In genomic region chr12:55124242-55124641, GRCm38 (mm10) we compare ENCODE assay signal across 8 mouse cellular contexts. TPM values are rescaled to one million over a fixed set of nuclear protein-coding genes. Genes with fewer than 3 reads are reported as not detected.
A peak's percentile ranks its signal among the peaks of the same experiment; 100 is the strongest.
DNase-seq lines count a peak whose midpoint lies in the region; ATAC-seq and TF ChIP-seq lines count a peak whose summit lies in the region.
"Not testable (repeated sequence)": the region's sequence is repeated elsewhere in the genome, so short reads cannot be mapped to it uniquely, and the experiment has no call there.

Fam177a (plus strand) TSS chr12:55124469.

- not testable (repeated sequence) for H3K36me3 ChIP-seq in heart, embryonic 11.5 days (ENCODE audit: control insufficient read depth, insufficient read depth, low read length); hindbrain, embryonic 14.5 days (replicated peaks; ENCODE audit: control insufficient read depth, insufficient read depth); liver, embryonic 11.5 days (ENCODE audit: control insufficient read depth, insufficient read depth, low read length); midbrain, embryonic 10.5 days; stomach, embryonic 14.5 days (ENCODE audit: control insufficient read depth, insufficient read depth, low read length)

- not testable (repeated sequence) for H3K27ac ChIP-seq in embryonic fibroblast, embryonic 13.5 days (ENCODE audit: insufficient read depth, low read length); heart, embryonic 11.5 days (ENCODE audit: low read depth, low read length); hindbrain, embryonic 14.5 days; liver, embryonic 11.5 days (ENCODE audit: low read depth, low read length); midbrain, embryonic 10.5 days (replicated peaks); stomach, embryonic 14.5 days (ENCODE audit: low read length)

- not testable (repeated sequence) for H3K27me3 ChIP-seq in heart, embryonic 11.5 days (ENCODE audit: control insufficient read depth, insufficient read depth, low read length); hindbrain, embryonic 14.5 days (ENCODE audit: control insufficient read depth, insufficient read depth, low read length); liver, embryonic 11.5 days (replicated peaks; ENCODE audit: control insufficient read depth, insufficient read depth, low read length); midbrain, embryonic 10.5 days (ENCODE audit: low read depth, poor library complexity, severe bottlenecking); stomach, embryonic 14.5 days (ENCODE audit: control insufficient read depth, insufficient read depth, low read length)

- not testable (repeated sequence) for H3K9ac ChIP-seq in heart, embryonic 11.5 days (ENCODE audit: low read depth, low read length); hindbrain, embryonic 14.5 days; liver, embryonic 11.5 days (ENCODE audit: low read depth, low read length); stomach, embryonic 14.5 days (replicated peaks; ENCODE audit: low read depth, low read length)

- peak; percentile 87 for ATAC-seq in activated CD4-positive, CD25-positive, alpha-beta regulatory T cell, adult 4 months
- ATAC-seq in heart, embryonic 11.5 days (replicated peaks; ENCODE audit: insufficient number of reproducible peaks, low FRiP score, low TSS enrichment) = peak; percentile 97
- ATAC-seq in hindbrain, embryonic 14.5 days (ENCODE audit: low FRiP score) = peak; percentile 98
- peak; percentile 97 for ATAC-seq in liver, embryonic 11.5 days (replicated peaks; ENCODE audit: low FRiP score)
- ATAC-seq in stomach, embryonic 14.5 days (ENCODE audit: insufficient number of reproducible peaks, insufficient read depth, low FRiP score, low read depth) = peak; percentile 99

- not testable (repeated sequence) for TF ChIP-seq CTCF in embryonic fibroblast, embryonic 13.5 days (IDR thresholded peaks at IDR 0.05; ENCODE audit: borderline replicate concordance, insufficient read depth, low read length)

- H3K4me2 ChIP-seq in heart, embryonic 11.5 days; hindbrain, embryonic 14.5 days (replicated peaks); liver, embryonic 11.5 days; stomach, embryonic 14.5 days (replicated peaks; ENCODE audit: low read depth, low read length): not testable (repeated sequence)

- not testable (repeated sequence) for H3K4me3 ChIP-seq in embryonic fibroblast, embryonic 13.5 days (ENCODE audit: insufficient read depth, low read length); heart, embryonic 11.5 days (ENCODE audit: low read depth, low read length); hindbrain, embryonic 14.5 days (replicated peaks; ENCODE audit: low read length); liver, embryonic 11.5 days (ENCODE audit: low read depth, low read length); midbrain, embryonic 10.5 days; stomach, embryonic 14.5 days (ENCODE audit: low read depth, low read length)

- H3K9me3 ChIP-seq in heart, embryonic 11.5 days (replicated peaks; ENCODE audit: control insufficient read depth, low read length); hindbrain, embryonic 14.5 days (ENCODE audit: control insufficient read depth, low read length); liver, embryonic 11.5 days (ENCODE audit: control insufficient read depth, low read length); midbrain, embryonic 10.5 days (replicated peaks); stomach, embryonic 14.5 days (ENCODE audit: control insufficient read depth, low read depth, low read length): not testable (repeated sequence)

- no CpG with 5 or more reads among the region's 40 CpGs for WGBS in heart, embryonic 11.5 days (ENCODE audit: insufficient replicate concordance)
- no CpG with 5 or more reads among the region's 40 CpGs for WGBS in hindbrain, embryonic 14.5 days
- no CpG with 5 or more reads among the region's 40 CpGs for WGBS in liver, embryonic 11.5 days
- WGBS in midbrain, embryonic 10.5 days = no CpG with 5 or more reads among the region's 40 CpGs
- no CpG with 5 or more reads among the region's 40 CpGs for WGBS in stomach, embryonic 14.5 days

- TF ChIP-seq POLR2A in embryonic fibroblast, embryonic 13.5 days (IDR thresholded peaks at IDR 0.05; ENCODE audit: low read depth, low read length) = not testable (repeated sequence)

- H3K4me1 ChIP-seq in embryonic fibroblast, embryonic 13.5 days (ENCODE audit: control insufficient read depth, insufficient read depth, low read length); heart, embryonic 11.5 days (ENCODE audit: control insufficient read depth, insufficient read depth, low read length); hindbrain, embryonic 14.5 days (replicated peaks; ENCODE audit: control insufficient read depth, insufficient read depth, low read length); liver, embryonic 11.5 days (replicated peaks; ENCODE audit: control insufficient read depth, insufficient read depth, low read length); midbrain, embryonic 10.5 days; stomach, embryonic 14.5 days (ENCODE audit: control insufficient read depth, insufficient read depth, low read length): not testable (repeated sequence)

- DNase-seq in hindbrain, embryonic 14.5 days (ENCODE audit: low spot score); layer of hippocampus, postnatal 10 days (ENCODE audit: low spot score in 2 of 2); liver, embryonic 11.5 days (ENCODE audit: low spot score); midbrain, embryonic 10.5 days (ENCODE audit: low spot score): not testable (repeated sequence)

RNA-seq across cellular contexts. Expression of gene Fam177a, which starts in this region (rescaled TPM):
- polyA plus RNA-seq in activated CD4-positive, CD25-positive, alpha-beta regulatory T cell, adult 4 months (2017; shearing (Covaris generic)) = 10 to 100 TPM; 17.8 to 22.9 TPM
- polyA plus RNA-seq in embryonic fibroblast, embryonic 13.5 days (2011; ENCODE audit: insufficient read length, low read depth, missing spikeins) = 19.7 and 20.0 TPM in 2 replicates
- 15.3 and 19.5 TPM in 2 replicates for polyA plus RNA-seq in heart, embryonic 11.5 days (2014; fragmentation: Nextera tagmentation; extraction: Ambion mirVana)
- 57.2 and 63.6 TPM in 2 replicates for polyA plus RNA-seq in hindbrain, embryonic 14.5 days (2014; fragmentation: Nextera tagmentation; extraction: Ambion mirVana)
- 10 to 100 TPM; 26.7 to 36.8 TPM for total RNA-seq in layer of hippocampus, postnatal 10 days (2021)
- 17.8 and 18.4 TPM in 2 replicates for polyA plus RNA-seq in liver, embryonic 11.5 days (2014; fragmentation: Nextera tagmentation; extraction: Ambion mirVana)
- 11.3 and 11.7 TPM in 2 replicates for polyA plus RNA-seq in midbrain, embryonic 10.5 days (2016; fragmentation: Nextera tagmentation; extraction: Ambion mirVana)
- 27.4 and 28.1 TPM in 2 replicates for polyA plus RNA-seq in stomach, embryonic 14.5 days (2014; fragmentation: Nextera tagmentation; extraction: Ambion mirVana)
